Mouse (Mus musculus): Measurements from ENCODE around the gene Vmn1r107. TPM values are rescaled to one million over a fixed set of nuclear protein-coding genes. Genes with fewer than 3 reads are reported as not detected.
"Not testable (repeated sequence)": the region's sequence is repeated elsewhere in the genome, so short reads cannot be mapped to it uniquely, and the experiment has no call there.

Gene Vmn1r107
- not detected in 2 replicates for polyA plus RNA-seq (2012; rRNA removed)

GRCm38 (mm10) chr7:20668618-20669017 lies at the start of gene Vmn1r107:
Vmn1r107 (plus strand) TSS chr7:20668918.
- WGBS: no CpG with 5 or more reads among the region's 3 CpGs
- not testable (repeated sequence) for DNase-seq (ENCODE audit: low read depth, low spot score)

- WGBS: no CpG with 5 or more reads among the region's 2 CpGs
- DNase-seq (ENCODE audit: low read depth, low spot score): not testable (repeated sequence)
These were observed 34.4 kb downstream of the Vmn1r107 start, which contains the start of gene Vmn1r111 for GRCm38 (mm10) chr7:20703116-20703515. Vmn1r111 (minus strand) TSS chr7:20703216.

Other genes starting within 250 kb of the Vmn1r107 start
- gene Vmn1r101, start 226.3 kb upstream of the Vmn1r107 start, polyA plus RNA-seq (2012; rRNA removed): not detected in 2 replicates
- not detected in 2 replicates for gene Gm10670, start 194.0 kb upstream of the Vmn1r107 start, polyA plus RNA-seq (2012; rRNA removed)
- not detected in 2 replicates for gene Vmn1r103, start 158.4 kb upstream of the Vmn1r107 start, polyA plus RNA-seq (2012; rRNA removed)
- gene Vmn1r104, start 135.1 kb upstream of the Vmn1r107 start, polyA plus RNA-seq (2012; rRNA removed): not detected in 2 replicates
- gene Gm5726, start 123.2 kb upstream of the Vmn1r107 start, polyA plus RNA-seq (2012; rRNA removed): not detected in 2 replicates
- not detected in 2 replicates for gene Gm4141, start 92.7 kb upstream of the Vmn1r107 start, polyA plus RNA-seq (2012; rRNA removed)
- not detected in 2 replicates for gene Gm4513, start 69.9 kb upstream of the Vmn1r107 start, polyA plus RNA-seq (2012; rRNA removed)
- not detected in 2 replicates for gene Vmn1r111, start 34.3 kb downstream of the Vmn1r107 start, polyA plus RNA-seq (2012; rRNA removed)
- not detected in 2 replicates for gene Gm10668, start 61.7 kb downstream of the Vmn1r107 start, polyA plus RNA-seq (2012; rRNA removed)
- not detected in 2 replicates for gene Vmn1r112, start 102.3 kb downstream of the Vmn1r107 start, polyA plus RNA-seq (2012; rRNA removed)
- gene Vmn1r113, start 118.4 kb downstream of the Vmn1r107 start, polyA plus RNA-seq (2012; rRNA removed): not detected in 2 replicates
- gene Vmn1r114, start 143.3 kb downstream of the Vmn1r107 start, polyA plus RNA-seq (2012; rRNA removed): not detected in 2 replicates
- not detected in 2 replicates for gene Vmn1r115, start 176.1 kb downstream of the Vmn1r107 start, polyA plus RNA-seq (2012; rRNA removed)
- gene Vmn1r116, start 203.3 kb downstream of the Vmn1r107 start, polyA plus RNA-seq (2012; rRNA removed): not detected in 2 replicates
- not detected in 2 replicates for gene Vmn1r117, start 215.2 kb downstream of the Vmn1r107 start, polyA plus RNA-seq (2012; rRNA removed)
- not detected in 2 replicates for gene Vmn1r118, start 243.4 kb downstream of the Vmn1r107 start, polyA plus RNA-seq (2012; rRNA removed)